Mouse (Mus musculus) heart, adult 11 months (tissue): ENCODE results near the gene Cldn10.
A peak's percentile ranks its signal among the peaks of the same experiment; 100 is the strongest.

Experiments
- DNase-seq: peaks from one replicate; pipeline ENCODE4 v3.0.0; 2022

Cldn10 gene

DNA sequence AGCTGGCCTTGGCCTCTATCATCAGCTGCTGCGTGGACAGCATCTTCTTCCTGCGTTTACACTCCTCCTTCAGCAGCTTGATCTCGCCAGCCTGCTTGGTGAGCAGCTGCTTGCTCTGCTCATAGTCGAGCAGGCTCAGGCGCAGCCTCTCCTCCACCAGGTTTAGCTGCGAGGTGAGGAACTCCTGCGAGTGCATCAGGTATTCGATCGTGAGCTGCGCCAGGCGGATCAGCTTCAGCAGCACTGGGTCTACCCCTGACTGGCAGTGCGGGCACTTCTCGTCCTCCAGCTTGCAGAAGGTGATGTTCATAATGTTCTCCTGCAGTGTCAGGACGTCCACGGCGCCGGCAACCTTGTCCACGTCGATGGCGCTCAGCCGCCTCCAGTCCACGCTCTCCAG is 134.5 kb downstream of the Cldn10 start:
- no peak for DNase-seq

DNA sequence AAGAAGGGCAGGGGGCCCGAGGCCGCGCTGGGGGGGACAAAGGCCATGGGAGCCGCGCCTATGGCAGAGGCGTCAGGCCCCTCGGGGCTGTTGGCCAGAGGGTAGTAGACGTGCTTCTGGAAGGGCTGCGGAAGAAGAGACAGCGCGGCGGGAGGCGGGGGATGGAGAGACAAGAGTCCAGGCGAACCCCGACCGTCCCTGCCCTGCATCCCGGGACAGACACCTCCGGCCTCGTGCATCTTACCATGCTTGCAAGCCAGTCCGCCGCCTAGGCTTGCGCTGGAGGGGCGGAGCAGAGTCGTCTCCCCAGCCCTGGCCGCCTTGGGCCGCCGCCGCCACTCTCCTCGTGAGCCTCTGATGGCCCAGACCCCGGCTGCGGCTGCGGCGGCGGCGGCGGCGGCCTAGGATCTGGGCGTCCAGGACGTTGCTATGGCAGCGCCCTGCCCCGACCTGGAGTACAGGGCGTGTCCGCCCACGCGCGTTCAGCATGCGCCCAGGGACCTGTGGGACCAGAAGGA is 135.0 kb downstream of the Cldn10 start:
- peak; percentile 91 for DNase-seq
